Mouse (Mus musculus) heart, postnatal 4 days (tissue): ENCODE results near the gene Rab5c. TPM values are rescaled to one million over a fixed set of nuclear protein-coding genes. Genes with fewer than 3 reads are reported as not detected.
A peak's percentile ranks its signal among the peaks of the same experiment; 100 is the strongest.

Experiments used
- DNase-seq: peaks from one replicate; pipeline ENCODE4 v3.0.0; 2021
- total RNA-seq, 2 experiments: library from RNA; stranded (reverse); gene quantifications; 2 replicates each; pipeline ENCODE4 v1.2.3; 2021

The Rab5c gene
- total RNA-seq, 2 experiments from 2014 or later: 78.8 to 83.6 TPM

DNA sequence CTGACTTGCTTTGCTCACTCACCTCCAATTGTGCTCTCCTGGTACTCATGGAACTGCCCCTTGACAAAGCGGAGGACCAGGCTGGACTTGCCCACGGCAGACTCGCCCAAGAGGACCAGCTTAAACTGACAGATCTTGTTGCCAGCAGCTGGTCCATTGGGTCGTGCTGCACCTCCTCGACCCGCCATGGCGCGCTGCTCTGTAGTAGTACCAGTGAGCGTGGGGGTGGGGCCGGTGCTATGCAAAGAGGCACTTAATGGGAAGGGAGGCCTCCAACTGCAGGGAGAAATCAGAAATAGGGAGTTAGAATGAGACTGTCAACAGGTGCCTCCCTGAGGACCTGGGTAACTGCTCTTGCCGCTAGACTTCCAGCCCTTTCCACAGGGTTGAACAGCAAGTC lies 18.1 kb downstream of the Rab5c start:
- no peak for DNase-seq

GRCm38 (mm10) chr11:100719312-100719711 lies 18.7 kb downstream of the Rab5c start:
- DNase-seq: no peak

DNA sequence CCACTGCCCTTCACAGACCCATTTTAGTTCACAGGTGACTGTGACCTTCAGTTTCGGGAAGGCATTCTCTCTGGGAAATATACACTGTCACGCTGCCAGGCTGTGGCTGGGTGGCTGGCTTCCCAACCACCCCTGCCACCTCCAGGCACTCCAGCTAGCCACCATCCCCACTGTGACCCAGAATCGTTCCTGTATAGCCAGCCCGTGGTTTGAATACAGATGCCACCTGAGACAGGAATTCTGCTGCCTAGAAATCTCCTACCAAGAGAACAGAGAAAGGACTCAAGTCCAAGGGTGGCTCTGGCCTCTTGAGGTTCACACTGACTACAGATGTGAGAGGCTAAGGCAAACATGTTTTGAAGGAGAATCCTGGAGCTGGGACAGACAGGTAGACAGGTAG lies 19.1 kb downstream of the Rab5c start:
- DNase-seq: no peak

DNA sequence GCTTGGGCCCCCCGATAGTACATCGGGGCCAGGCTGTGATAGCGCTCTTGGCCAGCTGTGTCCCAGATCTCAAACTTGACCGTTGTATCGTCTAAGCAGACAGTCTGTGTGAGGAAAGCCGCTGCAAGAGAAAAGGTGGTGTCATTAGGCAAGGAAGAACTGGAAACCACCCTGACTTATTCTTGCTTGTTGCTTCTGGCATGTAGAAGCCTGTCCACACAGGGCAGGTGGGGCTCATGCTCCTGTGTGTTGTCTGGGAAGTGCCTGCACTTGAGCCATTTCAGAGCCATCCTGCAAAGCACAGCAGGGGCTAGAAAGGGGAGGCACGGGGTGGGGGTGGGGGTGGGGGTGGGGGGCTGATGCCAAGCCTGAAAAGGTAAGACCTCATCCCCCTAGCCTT lies 19.6 kb downstream of the Rab5c start:
- no peak for DNase-seq

DNA sequence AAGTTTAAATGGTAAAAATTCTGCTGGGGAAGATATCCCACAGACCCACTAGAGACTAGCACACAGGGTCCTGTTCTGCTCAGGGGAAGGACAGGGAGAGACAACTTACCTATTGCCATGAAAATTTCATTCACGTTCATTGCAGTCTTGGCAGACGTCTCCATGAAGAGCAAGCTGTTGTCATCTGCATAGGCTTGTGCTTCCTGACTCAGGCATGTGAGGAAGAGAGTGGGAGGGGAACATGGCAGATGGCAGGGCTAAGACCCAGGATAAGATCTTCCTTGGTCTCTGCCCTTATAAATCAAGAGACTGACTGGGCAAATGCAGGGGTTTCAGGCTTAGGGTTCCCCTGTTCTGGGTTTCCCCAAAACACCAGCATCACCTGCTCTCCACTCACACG lies 21.4 kb downstream of the Rab5c start:
- DNase-seq: no peak

DNA sequence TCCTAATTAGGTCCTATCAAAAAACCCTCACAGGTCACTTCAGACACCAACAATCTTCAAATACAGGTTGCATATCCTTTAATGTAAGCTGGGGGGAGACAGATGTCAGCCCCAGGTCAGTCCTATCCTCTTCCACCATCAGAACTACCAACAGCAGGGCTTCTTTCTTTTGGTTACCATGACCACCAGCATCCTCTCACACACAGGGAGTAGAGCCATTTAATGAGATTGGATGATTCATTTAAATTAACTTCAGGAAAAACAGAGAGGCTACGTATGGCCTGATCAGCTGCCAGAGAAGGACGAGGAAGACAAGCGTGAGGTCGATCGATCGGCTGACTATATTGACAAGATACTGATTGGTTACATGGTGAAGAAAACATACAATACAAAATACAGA lies 23.1 kb downstream of the Rab5c start:
- DNase-seq: no peak

DNA sequence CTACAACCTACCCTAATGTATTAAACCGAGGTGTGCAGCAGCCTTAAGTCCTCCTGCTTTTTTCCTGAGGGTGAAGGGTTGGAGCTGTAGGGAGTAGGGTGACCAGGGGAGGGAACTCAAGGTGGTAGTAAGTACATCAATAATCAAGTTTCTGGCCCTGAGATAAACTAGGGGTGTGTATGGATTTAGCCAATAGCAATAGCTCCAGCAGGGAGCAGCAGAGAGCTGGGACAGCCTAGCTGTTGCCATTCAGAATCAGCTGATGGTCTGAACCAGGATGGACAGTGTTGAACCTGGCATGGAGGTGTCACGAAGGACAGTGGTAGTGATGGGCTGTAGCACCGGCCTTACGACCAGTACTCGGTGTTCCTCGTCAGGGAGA lies 23.5 kb downstream of the Rab5c start:
- DNase-seq: peak; percentile 91

DNA sequence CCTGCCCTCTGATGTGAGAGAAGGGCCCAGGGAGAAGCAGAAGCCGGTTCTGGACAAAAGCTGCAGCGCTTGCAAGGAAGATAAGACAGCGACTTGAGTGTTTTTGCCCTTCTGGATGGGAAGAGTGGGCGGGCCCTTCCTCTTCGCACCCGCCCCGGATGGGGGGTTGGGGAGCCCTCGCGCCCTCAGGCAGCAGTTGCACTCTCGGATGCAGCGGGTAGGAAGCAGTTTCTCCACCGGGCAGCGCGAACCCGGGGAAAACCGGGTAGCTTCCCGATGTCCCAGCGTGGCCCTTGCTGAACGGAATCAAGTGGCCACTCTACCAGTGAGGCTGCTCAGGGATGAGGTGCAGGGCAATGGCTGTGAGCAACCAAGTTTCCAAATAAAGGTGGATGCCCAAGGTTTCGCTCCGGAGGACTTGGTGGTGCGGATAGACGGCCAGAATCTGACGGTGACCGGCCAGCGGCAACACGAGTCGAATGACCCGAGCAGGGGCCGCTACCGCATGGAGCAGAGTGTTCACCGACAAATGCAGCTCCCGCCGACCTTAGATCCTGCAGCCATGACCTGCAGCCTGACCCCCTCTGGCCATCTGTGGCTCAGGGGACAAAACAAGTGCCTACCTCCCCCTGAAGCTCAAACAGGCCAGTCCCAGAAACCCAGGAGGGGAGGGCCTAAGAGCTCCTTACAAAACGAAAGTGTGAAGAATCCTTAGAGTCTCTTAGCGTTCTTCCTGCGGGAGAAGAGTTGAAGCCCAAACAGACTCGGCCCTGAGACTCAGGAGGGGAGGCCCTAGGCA lies 24.1 kb downstream of the Rab5c start, which contains the start of gene Hspb9:
Gene Hspb9, plus strand, starts transcription at position 116 of the 799 bp plus-strand sequence.
- peak; percentile 72 for DNase-seq

GRCm38 (mm10) chr11:100713174-100713573 lies 24.8 kb downstream of the Rab5c start:
- DNase-seq: no peak

- DNase-seq: peak; percentile 89
Measured at GRCm38 (mm10) chr11:100711783-100712615, 26.0 kb downstream of the Rab5c start, which contains the start of gene Kat2a. Gene Kat2a (minus strand): TSS chr11:100712465.

DNA sequence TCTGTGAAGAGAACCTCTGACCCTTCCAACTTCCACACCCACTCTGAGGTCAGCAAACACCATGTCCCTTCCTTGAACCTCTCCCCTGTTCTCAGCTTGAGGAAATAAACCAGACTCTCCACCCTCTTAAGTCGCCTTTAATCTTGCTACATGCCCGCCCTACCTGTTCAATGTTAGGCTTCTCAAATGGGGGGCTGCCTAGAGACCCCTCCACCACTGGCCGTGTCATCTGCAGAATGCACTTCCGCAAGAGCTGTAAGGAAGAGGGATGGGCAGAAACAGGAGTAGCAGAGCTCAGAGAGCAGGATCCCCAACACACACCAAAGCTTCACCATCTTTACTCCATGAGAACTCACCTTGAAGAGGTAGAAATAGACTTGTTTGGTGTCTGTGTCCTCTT lies 27.0 kb downstream of the Rab5c start:
- DNase-seq: no peak

- DNase-seq: no peak
Measured at GRCm38 (mm10) chr11:100710528-100710927, 27.5 kb downstream of the Rab5c start.

DNA sequence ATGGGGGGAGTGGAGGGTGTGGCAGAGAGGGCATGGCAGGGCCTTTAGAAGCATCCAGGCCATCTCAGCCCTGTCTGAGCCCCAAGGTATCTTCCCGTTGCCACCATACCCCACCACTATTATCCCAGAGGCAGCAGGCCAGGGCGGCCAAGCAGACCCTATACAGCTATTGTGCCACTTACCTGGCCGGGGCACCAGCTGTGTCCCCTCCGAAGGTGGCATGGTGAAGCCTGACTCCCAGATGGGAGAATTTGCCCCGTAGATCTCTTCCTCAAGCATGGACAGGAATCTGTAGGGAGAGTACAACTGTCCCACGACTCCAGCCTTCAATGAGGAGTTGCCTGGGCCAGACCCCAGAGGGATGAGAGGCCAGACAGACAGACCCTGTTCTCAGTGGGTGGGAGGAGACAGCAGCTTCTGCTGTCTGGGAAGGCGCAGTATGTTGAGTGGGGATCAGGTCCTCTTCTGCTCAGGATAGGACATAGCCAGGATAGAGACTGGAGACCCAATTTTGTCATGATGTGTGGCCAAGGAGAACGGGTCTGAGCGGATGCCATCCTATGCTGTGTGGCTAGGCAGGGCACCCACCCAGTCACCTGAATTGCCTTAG lies 28.7 kb downstream of the Rab5c start:
- no peak for DNase-seq

GRCm38 (mm10) chr11:100705095-100705747 lies 32.8 kb downstream of the Rab5c start:
- no peak for DNase-seq

DNA sequence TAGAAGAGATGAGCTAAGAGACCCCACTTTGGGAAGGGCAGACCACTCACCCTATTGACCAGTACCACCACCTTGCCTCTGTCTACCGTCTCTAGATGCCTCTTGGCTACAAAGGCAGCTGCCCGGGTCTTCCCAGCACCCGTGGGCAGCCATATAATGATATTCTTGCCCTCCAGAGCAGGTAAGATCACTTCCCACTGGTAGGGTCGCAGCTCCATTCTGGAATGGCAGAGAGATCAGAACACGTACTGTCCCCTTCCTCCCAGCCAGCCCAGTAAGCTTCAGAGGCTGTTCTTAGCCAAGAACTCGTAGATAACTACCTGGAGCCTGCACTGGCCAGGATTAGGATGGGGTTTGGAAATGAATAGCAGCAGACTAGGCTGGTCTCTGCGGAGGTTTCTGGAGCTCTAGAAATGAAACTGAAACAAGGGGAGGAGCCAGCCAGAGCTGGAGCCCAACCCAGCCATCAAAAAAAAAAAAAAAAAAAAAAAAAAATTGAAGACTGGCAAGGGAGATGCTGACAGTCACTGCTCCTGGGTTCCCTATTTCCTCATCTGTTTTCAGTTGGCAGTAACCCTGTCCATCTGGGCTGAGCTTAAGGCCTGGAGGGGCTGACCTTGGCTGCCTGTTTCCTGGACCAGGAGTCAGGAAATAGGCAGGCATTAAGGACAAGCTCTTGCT lies 34.0 kb downstream of the Rab5c start, which contains the start of gene Dhx58:
Gene Dhx58, minus strand, starts transcription at position 421 of the 681 bp plus-strand sequence.
- DNase-seq: no peak

DNA sequence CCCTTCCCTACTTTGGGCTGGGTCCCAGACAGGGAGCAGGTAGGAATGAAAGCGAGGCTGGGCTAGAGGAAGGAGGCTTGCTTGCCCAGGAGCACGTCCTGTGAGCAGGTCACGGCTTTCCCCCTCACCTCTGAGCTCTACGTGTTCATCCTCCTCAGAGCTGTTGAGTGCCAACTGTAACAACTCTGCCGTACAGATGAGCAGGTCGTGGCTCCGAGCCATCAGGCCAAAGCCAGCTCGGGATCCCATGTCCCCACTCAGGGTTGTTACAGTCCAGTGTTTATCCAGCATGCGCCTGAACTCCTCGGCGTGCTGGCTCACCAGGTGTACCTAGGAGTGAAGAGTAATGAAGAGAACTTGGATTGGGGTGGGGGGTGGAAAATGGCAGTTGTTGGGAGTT lies 34.6 kb downstream of the Rab5c start:
- no peak for DNase-seq

- DNase-seq: no peak
Measured at GRCm38 (mm10) chr11:100702906-100703305, 35.1 kb downstream of the Rab5c start.

- DNase-seq: peak; percentile 77
Measured at GRCm38 (mm10) chr11:100702081-100702851, 35.7 kb downstream of the Rab5c start.

DNA sequence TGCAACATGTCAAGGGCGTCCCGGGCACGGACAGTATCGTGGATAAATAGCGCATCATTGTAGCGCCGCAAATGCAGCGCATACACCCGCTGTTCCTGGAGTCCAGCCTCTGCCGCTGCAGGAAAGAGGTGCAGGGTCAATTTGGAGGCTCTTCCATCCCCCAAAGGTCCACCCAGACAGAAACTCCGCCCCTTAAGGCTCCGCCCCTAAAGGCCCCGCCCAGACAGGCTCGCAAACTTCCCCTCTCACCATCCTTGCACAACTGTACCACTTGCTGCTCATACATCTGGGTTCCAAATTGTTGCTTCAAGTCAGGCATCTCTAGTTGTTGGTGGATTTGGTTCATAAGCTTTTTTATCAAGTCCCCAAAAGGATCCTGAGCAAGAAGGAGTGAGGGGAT lies 36.7 kb downstream of the Rab5c start:
- DNase-seq: peak; percentile 69

DNA sequence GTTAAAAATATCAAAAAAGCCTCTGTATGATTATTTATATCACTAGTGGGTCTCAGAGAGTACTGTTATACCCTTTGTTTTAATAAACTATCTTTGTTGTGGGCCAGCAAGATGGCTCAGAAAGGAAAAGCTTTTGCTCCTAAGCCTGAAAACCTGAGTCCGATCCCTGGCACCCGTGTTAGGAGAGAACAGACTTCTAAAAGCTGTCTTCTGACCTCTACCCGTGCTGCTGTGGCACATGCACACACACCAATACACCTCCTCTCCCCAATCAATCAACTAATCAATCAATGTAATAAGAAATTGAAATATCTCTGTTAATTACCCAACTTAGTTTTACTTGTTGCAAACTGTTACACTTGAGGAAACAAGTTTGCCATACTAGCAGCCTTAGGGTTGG lies 37.3 kb downstream of the Rab5c start:
- no peak for DNase-seq

- DNase-seq: no peak
Measured at GRCm38 (mm10) chr11:100697921-100698320, 40.1 kb downstream of the Rab5c start.
